Mouse (Mus musculus) cerebellum, adult 2 months (tissue): ENCODE data around the gene Strn4. TPM values are rescaled to one million over a fixed set of nuclear protein-coding genes. Genes with fewer than 3 reads are reported as not detected.
A peak's percentile ranks its signal among the peaks of the same experiment; 100 is the strongest.

ENCODE experiments used
- DNase-seq, 2 experiments: peaks; one replicate each; pipeline ENCODE4 v3.0.0; 2021
- H3K27ac ChIP-seq: fragments of 200-500 bp; 2 replicates; pipeline ENCODE4 v1.5.1; 2012; ENCODE audit warnings: low read length, control low read depth, inconsistent platforms; ENCODE audit not compliant: insufficient read depth
- H3K27me3 ChIP-seq: fragments of 200-500 bp; 2 replicates; pipeline ENCODE4 v1.6.1; 2012; ENCODE audit warnings: inconsistent platforms, mild to moderate bottlenecking, low read length, moderate library complexity; ENCODE audit not compliant: control insufficient read depth, insufficient read depth
- H3K4me1 ChIP-seq: fragments of 200-500 bp; 2 replicates; pipeline ENCODE4 v1.6.1; 2011; ENCODE audit warnings: low read length; ENCODE audit not compliant: control insufficient read depth, insufficient read depth
- H3K4me3 ChIP-seq: fragments of 200-500 bp; replicated peaks from 2 replicates; pipeline ENCODE3; 2011; ENCODE audit warnings: mild to moderate bottlenecking, low read depth, low read length, control low read depth; ENCODE audit not compliant: insufficient read depth
- CTCF ChIP-seq: fragments of 200-500 bp; IDR thresholded peaks from 2 replicates; pipeline ENCODE4 v1.5.1; 2011; ENCODE audit warnings: low read depth, mild to moderate bottlenecking, control low read depth, low read length, moderate library complexity, borderline replicate concordance; ENCODE audit not compliant: insufficient read depth
- POLR2A ChIP-seq: fragments of 200-500 bp; IDR thresholded peaks from 2 replicates; pipeline ENCODE4 v1.6.1; 2011; ENCODE audit warnings: low read length, control low read depth, borderline replicate concordance; ENCODE audit not compliant: insufficient read depth
- WGBS: fragments of 180-500 bp; shearing (Covaris S2); methylation state at CpG from one replicate; pipeline ENCODE4 v1.1.7; 2018; 5-methylcytosine and 5-hydroxymethylcytosine counted together
- polyA plus RNA-seq: library from polyadenylated mRNA; depleted of rRNA; stranded (reverse); fragments of >200 nt; gene quantifications from 2 replicates; pipeline ENCODE4 v1.2.3, GENCODE M21; 2012

Strn4 gene
- polyA plus RNA-seq, 1 experiment: 160 TPM

DNA sequence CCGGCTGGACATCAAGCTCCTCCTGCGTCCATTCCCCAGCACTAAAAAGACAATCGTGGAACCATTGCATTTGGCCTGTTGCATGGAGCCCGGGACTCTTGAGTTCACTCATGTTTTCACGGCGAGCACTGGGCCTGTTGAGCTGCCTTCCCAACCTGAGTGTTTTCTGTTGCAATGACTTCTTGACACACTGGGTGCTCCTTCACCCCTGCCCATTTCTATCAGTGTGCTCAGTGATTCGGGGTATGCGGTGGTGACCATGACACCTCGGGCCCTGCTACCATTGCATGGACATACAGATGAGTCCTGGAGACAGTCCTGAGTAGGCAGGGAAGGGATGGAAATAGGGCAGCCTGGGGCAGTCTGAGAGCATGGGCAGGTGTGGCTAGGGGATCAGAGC lies 56.8 kb downstream of the Strn4 start:
- Histone ChIP-seq H3K27me3 (no peaks in the 10 kb centered on the region), H3K4me3 (no peak overlapping the region), H3K4me1 (peaks cover 8% of the 10 kb centered on the region), H3K27ac (no peak overlapping the region)
- DNase-seq: no peak
- 93% methylated on average over 9 of the region's 9 CpGs for WGBS
- no peak for TF ChIP-seq POLR2A
- TF ChIP-seq CTCF: no peak

DNA sequence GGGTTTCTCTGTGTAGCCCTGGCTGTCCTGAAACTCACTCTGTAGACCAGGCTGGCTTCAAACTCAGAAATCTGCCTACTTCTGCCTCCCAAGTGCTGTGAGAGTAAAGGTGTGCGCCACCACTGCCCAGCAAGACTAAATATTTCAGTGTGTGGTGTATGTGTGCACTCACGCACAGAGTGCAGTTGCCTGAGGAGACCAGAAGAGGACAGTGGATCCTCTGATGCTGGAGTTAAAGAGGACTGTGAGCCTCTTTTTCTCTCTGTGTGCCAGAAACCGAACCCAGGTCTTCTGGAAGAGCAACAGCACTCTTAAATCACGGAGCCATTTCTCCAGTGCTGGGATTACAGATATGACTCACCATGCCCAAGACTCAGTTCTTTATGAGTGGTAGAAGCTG lies 57.7 kb downstream of the Strn4 start:
- peaks cover 8% of the 10 kb centered on the region for H3K4me1 ChIP-seq
- no peak overlapping the region for H3K4me3 ChIP-seq
- no peaks in the 10 kb centered on the region for H3K27me3 ChIP-seq
- DNase-seq: no peak
- 90% methylated on average over 4 of the region's 4 CpGs for WGBS
- no peak overlapping the region for H3K27ac ChIP-seq
- TF ChIP-seq CTCF (0 out of 2 replicates have a peak, but pooled peaks have one; percentile 15), POLR2A (no peak)

DNA sequence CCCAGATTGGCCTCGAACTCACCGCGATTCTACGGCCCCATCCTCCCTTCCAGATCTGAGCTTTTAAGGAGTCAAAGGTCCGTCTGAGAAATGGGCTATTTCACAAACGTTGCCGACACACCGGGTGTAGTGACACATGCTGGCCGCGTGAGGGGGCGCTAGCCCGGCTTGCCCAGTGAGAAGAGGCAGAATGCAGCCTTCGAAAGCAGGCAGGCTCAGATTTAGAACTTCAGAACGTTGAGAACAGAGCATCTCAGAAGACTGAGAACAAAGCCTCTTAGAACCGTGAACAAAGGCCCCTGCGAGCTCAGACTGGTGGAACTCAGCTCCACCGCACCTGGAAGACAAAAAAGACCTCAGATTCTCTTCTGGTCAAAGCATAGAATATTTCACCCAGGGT lies 58.5 kb downstream of the Strn4 start:
- peak overlapping the region; percentile 49 for H3K4me3 ChIP-seq
- 5% methylated on average over 17 of the region's 17 CpGs for WGBS
- H3K4me1 ChIP-seq: peaks cover 8% of the 10 kb centered on the region
- TF ChIP-seq CTCF (peak; percentile 95), POLR2A (no peak)
- H3K27ac ChIP-seq: peak overlapping the region; percentile 55; the same call in 1 of the 2 replicates
- peak; percentile 84 for DNase-seq
- H3K27me3 ChIP-seq: no peaks in the 10 kb centered on the region

DNA sequence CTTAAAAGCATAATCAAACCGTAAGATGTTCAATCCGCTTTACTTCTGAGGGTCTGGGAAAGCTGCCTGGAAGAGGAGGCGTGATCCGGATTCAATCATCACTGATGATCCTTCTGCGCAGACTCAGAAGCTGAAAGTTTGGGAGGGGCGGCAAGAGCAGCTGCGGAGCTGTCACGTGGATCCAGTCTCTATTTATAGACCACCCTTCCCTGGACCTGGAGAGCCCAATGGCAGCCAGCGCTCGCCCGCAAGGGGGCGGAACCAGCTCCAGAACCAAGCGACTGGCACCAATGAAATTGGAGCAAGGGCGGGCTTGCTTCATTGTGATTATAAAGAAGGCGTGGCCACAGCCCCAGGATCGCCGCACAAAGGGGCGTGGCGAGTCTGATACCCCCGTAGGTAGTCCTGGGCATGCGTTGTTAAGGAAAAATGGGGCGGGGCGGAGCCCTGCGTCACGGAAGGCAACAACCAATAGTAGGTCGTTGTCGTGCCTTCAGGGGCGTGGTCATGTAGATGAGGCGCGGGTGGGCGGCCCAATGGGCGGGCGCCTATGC lies 59.1 kb downstream of the Strn4 start:
- peak; percentile 99 to 100 for DNase-seq
- no peak for TF ChIP-seq CTCF
- TF ChIP-seq POLR2A: peak; percentile 61; the same call in 1 of the 2 replicates
- under 1% methylated on average over 33 of the region's 33 CpGs for WGBS

DNA sequence AGATGAGACGGTGACA lies 59.4 kb downstream of the Strn4 start, which contains the start of gene Dact3:
TSS of gene Dact3 (plus strand) at position 8 of the 16 bp plus-strand sequence.
- peak within 1 kb of the TSS; percentile 100 for H3K4me3 ChIP-seq
- no peak for DNase-seq
- peak within 1 kb of the TSS; percentile 55; the same call in 1 of the 2 replicates for H3K27ac ChIP-seq
- TF ChIP-seq CTCF (no peak), POLR2A (no peak)
- peaks cover 8% of the 10 kb centered on the region for H3K4me1 ChIP-seq
- H3K27me3 ChIP-seq: no peaks in the 10 kb centered on the region
- WGBS: 0% methylated on average over 1 of the region's 1 CpGs

More for the DNA sequence above, 59.1 kb downstream of the Strn4 start:
- Histone ChIP-seq H3K27me3 (no peaks in the 10 kb centered on the region), H3K27ac (peak overlapping the region; percentile 55; the same call in 1 of the 2 replicates), H3K4me1 (peaks cover 8% of the 10 kb centered on the region), H3K4me3 (peak overlapping the region; percentile 49)

DNA sequence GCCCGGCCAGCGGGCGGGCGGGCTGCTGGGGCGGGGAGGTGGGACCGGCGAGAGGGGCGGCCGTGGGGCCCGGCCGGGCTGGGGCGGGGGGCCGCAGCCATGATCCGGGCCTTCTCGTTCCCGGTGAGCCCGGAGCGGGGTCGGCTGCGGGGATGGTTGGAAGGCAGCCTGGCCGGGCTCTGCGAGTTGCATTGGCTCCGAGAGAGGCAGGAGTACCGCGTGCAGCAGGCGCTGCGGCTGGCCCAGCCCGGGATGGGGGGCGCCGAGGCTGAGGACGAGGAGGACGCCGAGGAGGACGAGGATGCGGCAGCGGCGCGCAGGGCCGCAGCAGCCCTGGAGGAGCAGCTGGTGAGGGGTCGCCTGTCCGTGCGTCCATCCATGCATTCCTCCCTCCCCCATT lies 59.6 kb downstream of the Strn4 start:
- H3K27ac ChIP-seq: peak overlapping the region; percentile 40; the same call in 1 of the 2 replicates
- WGBS: under 1% methylated on average over 41 of the region's 42 CpGs

DNA sequence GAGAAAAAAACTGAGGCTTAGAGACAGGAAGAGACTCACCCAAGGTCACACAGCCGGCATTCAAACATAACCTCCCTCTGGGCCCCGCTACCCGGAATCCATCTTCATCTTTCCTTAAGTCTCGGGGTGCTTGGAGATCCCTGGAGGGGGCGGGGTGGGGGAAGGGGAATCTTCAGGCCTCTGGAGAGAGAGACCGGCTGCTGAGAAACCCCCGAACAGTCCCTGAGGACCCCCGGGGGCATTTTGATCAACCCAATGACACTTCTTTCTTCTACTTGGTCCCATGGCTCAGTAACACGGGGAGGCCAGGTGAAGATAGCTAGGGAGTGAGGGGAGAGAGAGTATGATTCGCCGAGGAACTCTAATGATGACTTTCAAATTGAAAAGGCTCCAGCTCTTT lies 60.3 kb downstream of the Strn4 start:
- no peak for TF ChIP-seq CTCF
- TF ChIP-seq POLR2A: no peak
- 12% methylated on average over 11 of the region's 11 CpGs for WGBS
- Histone ChIP-seq H3K4me1 (peaks cover 8% of the 10 kb centered on the region), H3K27me3 (no peaks in the 10 kb centered on the region), H3K27ac (no peak overlapping the region), H3K4me3 (peak overlapping the region; percentile 100)
- DNase-seq: no peak

More for the DNA sequence above, 59.6 kb downstream of the Strn4 start:
- Histone ChIP-seq H3K4me3 (peak overlapping the region; percentile 100), H3K27me3 (no peaks in the 10 kb centered on the region), H3K4me1 (peaks cover 8% of the 10 kb centered on the region)
- no peak for TF ChIP-seq CTCF
- no peak for DNase-seq

DNA sequence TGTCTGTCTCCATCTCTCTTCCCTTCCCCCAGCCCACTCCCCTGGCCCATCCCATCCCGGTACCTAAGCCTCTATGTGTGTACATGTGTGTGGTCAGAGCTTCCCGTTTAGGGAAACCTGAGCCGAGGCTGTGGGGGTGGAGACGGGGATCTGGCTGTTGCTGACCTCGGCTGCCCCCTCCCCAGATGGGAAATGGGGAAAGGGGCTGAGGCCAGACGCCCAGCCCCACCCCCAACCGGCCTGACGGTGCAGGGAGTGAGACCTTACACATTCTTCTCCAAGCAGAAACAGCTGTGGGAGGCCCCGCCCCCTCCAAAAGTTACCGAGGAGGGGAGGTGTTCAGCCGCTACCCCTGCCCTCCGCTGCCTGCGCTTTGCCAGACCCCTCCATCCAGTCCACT lies 60.9 kb downstream of the Strn4 start:
- peaks cover 8% of the 10 kb centered on the region for H3K4me1 ChIP-seq
- TF ChIP-seq POLR2A (no peak), CTCF (no peak)
- DNase-seq: peak in 1 of 2 experiments; percentile 33
- peak overlapping the region; percentile 100 for H3K4me3 ChIP-seq
- no peak overlapping the region for H3K27ac ChIP-seq
- no peaks in the 10 kb centered on the region for H3K27me3 ChIP-seq
- 22% methylated on average over 13 of the region's 13 CpGs for WGBS
